Mouse (Mus musculus): ENCODE data around the gene Sct. TPM values are rescaled to one million over a fixed set of nuclear protein-coding genes. Genes with fewer than 3 reads are reported as not detected.
"Not testable (repeated sequence)": the region's sequence is repeated elsewhere in the genome, so short reads cannot be mapped to it uniquely, and the experiment has no call there.

Sct gene
- total RNA-seq, 2 experiments from 2014 or later, result not detected

GRCm38 (mm10) chr7:141256159-141256558 is 22.8 kb downstream of the Sct start:
- intact Hi-C loops (cut with DNase I), result no loop called here
- DNase-seq (ENCODE audit: low spot score in 2 of 2), result no peak

- intact Hi-C loops (cut with DNase I), result not testable (repeated sequence)
Observed at GRCm38 (mm10) chr7:141250486-141250885, 28.4 kb downstream of the Sct start.

GRCm38 (mm10) chr7:141231551-141231950 is 47.4 kb downstream of the Sct start:
- no peak for DNase-seq (ENCODE audit: low spot score in 2 of 2)
- intact Hi-C loops (cut with DNase I), result no loop called here

More at GRCm38 (mm10) chr7:141250486-141250885, 28.4 kb downstream of the Sct start:
- DNase-seq (ENCODE audit: low spot score in 2 of 2), result not testable (repeated sequence)

- intact Hi-C loops (cut with DNase I), result no loop called here
- no peak for DNase-seq (ENCODE audit: low spot score in 2 of 2)
Observed at GRCm38 (mm10) chr7:141231111-141231510, 47.8 kb downstream of the Sct start.

- DNase-seq (ENCODE audit: low spot score in 2 of 2), result no peak
- intact Hi-C loops (cut with DNase I), result no loop called here
Observed at GRCm38 (mm10) chr7:141230570-141230969, 48.4 kb downstream of the Sct start.

GRCm38 (mm10) chr7:141229702-141230101 is 49.2 kb downstream of the Sct start:
- no peak for DNase-seq (ENCODE audit: low spot score in 2 of 2)
- intact Hi-C loops (cut with DNase I), result loop anchor here (2.0 kb wide), 1 partner anchor 133 kb away; no protein-coding TSS in a partner anchor

Other genes with a start within 250 kb of the Sct start
- gene B4galnt4, start 218.0 kb downstream of the Sct start, total RNA-seq (2021), result 10 to 100 TPM; 79.6 to 84.3 TPM
- gene Pkp3, start 200.9 kb downstream of the Sct start, total RNA-seq (2021), result under 1 TPM in 1 of 2 experiments, not detected in 1; 0.21 TPM
- 1 to 10 TPM; 2.9 to 3.2 TPM for gene Sigirr, start 178.6 kb downstream of the Sct start, total RNA-seq (2021)
- not detected for gene Ano9, start 161.3 kb downstream of the Sct start, total RNA-seq (2021)
- 10 to 100 TPM; 47.3 to 53.6 TPM for gene Ptdss2, start 156.8 kb downstream of the Sct start, total RNA-seq (2021)
- gene Rnh1, start 106.3 kb downstream of the Sct start, total RNA-seq (2021), result 10 to 100 TPM; 30.5 to 32.9 TPM
- 100 to 1,000 TPM; 279 to 287 TPM for gene Hras, start 85.1 kb downstream of the Sct start, total RNA-seq (2021)
- gene Lrrc56, start 85.0 kb downstream of the Sct start, total RNA-seq (2021), result 1 to 10 TPM; 3.1 to 4.4 TPM
- not detected for gene Lmntd2, start 65.1 kb downstream of the Sct start, total RNA-seq (2021)
- 1 to 10 TPM in 1 of 2 experiments, under 1 TPM in 1; 0.78 to 1.5 TPM for gene Rassf7, start 63.3 kb downstream of the Sct start, total RNA-seq (2021)
- gene Phrf1, start 50.3 kb downstream of the Sct start, total RNA-seq (2021), result 10 to 100 TPM; 75.5 to 76.4 TPM
- 1 to 10 TPM in 1 of 2 experiments, under 1 TPM in 1; 0.78 to 1.1 TPM for gene Irf7, start 12.7 kb downstream of the Sct start, total RNA-seq (2021)
- gene Cdhr5, start 2.3 kb downstream of the Sct start, total RNA-seq (2021), result not detected
- under 1 TPM; 0.41 to 0.66 TPM for gene Drd4, start 12.9 kb upstream of the Sct start, total RNA-seq (2021)
- gene Deaf1, start 48.6 kb upstream of the Sct start, total RNA-seq (2021), result 10 to 100 TPM; 71.8 to 76.6 TPM
- gene Tmem80, start 48.6 kb upstream of the Sct start, total RNA-seq (2021), result 10 to 100 TPM; 33.4 to 34.6 TPM
- 1 to 10 TPM; 3.0 to 3.3 TPM for gene Eps8l2, start 59.7 kb upstream of the Sct start, total RNA-seq (2021)
- 100 to 1,000 TPM; 103 TPM for gene Taldo1, start 113.1 kb upstream of the Sct start, total RNA-seq (2021)
- gene Gatd1, start 135.0 kb upstream of the Sct start, total RNA-seq (2021), result 10 to 100 TPM; 41.3 to 48.4 TPM
- gene Cend1, start 150.4 kb upstream of the Sct start, total RNA-seq (2021), result 100 to 1,000 TPM; 288 to 314 TPM
- 100 to 1,000 TPM; 292 to 311 TPM for gene Slc25a22, start 158.8 kb upstream of the Sct start, total RNA-seq (2021)
- gene Pidd1, start 164.9 kb upstream of the Sct start, total RNA-seq (2021), result under 1 TPM; 0.64 to 0.96 TPM
- gene Rplp2, start 168.2 kb upstream of the Sct start, total RNA-seq (2021), result 100 to 1,000 TPM; 488 to 498 TPM
- 10 to 100 TPM; 21.4 to 28.6 TPM for gene Pnpla2, start 176.1 kb upstream of the Sct start, total RNA-seq (2021)
- 1 to 10 TPM; 2.5 to 4.1 TPM for gene Cracr2b, start 182.0 kb upstream of the Sct start, total RNA-seq (2021)
- 10 to 100 TPM; 25.3 to 29.6 TPM for gene Cd151, start 188.3 kb upstream of the Sct start, total RNA-seq (2021)
- gene Polr2l, start 196.0 kb upstream of the Sct start, total RNA-seq (2021), result 10 to 100 TPM; 40.8 to 45.7 TPM
- gene Tspan4, start 196.1 kb upstream of the Sct start, total RNA-seq (2021), result 10 to 100 TPM; 13.8 to 16.6 TPM